Mouse (Mus musculus) E14TG2a.4 (cell line): Measurements from ENCODE around the gene Rapgef4.

Experiments used
- CTCF ChIP-seq: conservative IDR thresholded peaks from 2 replicates; pipeline ENCODE4 v1.5.1; 2014; ENCODE audit warnings: low read length
- POU5F1 ChIP-seq: IDR thresholded peaks from 2 replicates; pipeline ENCODE4 v1.6.1; 2014; ENCODE audit warnings: low read length, borderline replicate concordance

DNA sequence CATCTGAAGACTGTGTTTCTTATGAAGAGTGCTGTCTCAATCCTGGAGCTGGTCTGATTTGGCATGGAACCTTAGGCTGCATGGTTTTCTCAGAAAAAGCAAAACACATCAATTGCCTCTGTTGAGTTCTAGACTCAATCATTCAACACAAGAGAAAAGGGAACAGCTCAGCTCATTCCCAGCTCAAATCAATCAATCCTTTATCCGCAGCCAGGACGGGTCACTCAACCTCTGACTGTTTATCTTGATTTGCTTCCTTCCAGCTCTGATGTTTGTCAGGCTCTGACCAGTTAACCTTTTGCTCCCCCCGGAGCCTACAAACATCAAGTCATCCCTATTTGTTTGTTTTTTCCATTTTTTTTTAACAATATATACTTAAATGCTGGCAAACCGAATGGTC, 192.8 kb downstream of the Rapgef4 start:
- TF ChIP-seq CTCF: no peak
- TF ChIP-seq POU5F1: no peak
